Mouse (Mus musculus) heart, postnatal 0 days (tissue): ENCODE data around the gene Sfxn3.

Source experiments
- CTCF ChIP-seq: IDR thresholded peaks from 2 replicates; pipeline ENCODE4 v1.5.1; 2016; ENCODE audit warnings: antibody characterized with exemption, control low read depth, low read depth
- EP300 ChIP-seq: IDR thresholded peaks from 2 replicates; pipeline ENCODE4 v1.6.1; 2016; ENCODE audit warnings: antibody characterized with exemption, low read depth

- no peak for TF ChIP-seq CTCF
- TF ChIP-seq EP300 = no peak
These were observed 31.6 kb upstream of the Sfxn3 start for GRCm38 (mm10) chr19:45015518-45016281.
